Mouse (Mus musculus) embryonic fibroblast, embryonic 13.5 days (primary cell): ENCODE measurements at regions not wholly inside any gene's neighbourhood (a gene's known extent, or its start where the extent isn't known, plus 50 kb on each side); places are given as distances from the start of the nearest gene placed in this dataset.

Experiments used
- CTCF ChIP-seq: IDR thresholded peaks from 2 replicates; pipeline ENCODE4 v1.5.1; 2011; ENCODE audit warnings: mild to moderate bottlenecking, control low read depth, low read length, moderate library complexity, borderline replicate concordance; ENCODE audit not compliant: insufficient read depth
- POLR2A ChIP-seq: IDR thresholded peaks from 2 replicates; pipeline ENCODE4 v1.6.1; 2011; ENCODE audit warnings: low read depth, mild to moderate bottlenecking, control low read depth, low read length, moderate library complexity

GRCm38 (mm10) chr6:117570791-117571190 is 270.2 kb upstream of the Zfp637 start:
- TF ChIP-seq CTCF, result no peak
- no peak for TF ChIP-seq POLR2A
